Mouse (Mus musculus) kidney, adult 2 months (tissue): ENCODE measurements at regions not wholly inside any gene's neighbourhood (a gene's known extent, or its start where the extent isn't known, plus 50 kb on each side); places are given as distances from the start of the nearest gene placed in this dataset.

Source experiments
- DNase-seq: peaks from one replicate; pipeline ENCODE4 v3.0.0; 2021
- H3K27ac ChIP-seq: fragments of 200-500 bp; 2 replicates; pipeline ENCODE4 v1.5.1; 2012; ENCODE audit warnings: low read depth, low read length, control low read depth, inconsistent platforms; ENCODE audit not compliant: insufficient read depth
- H3K27me3 ChIP-seq: fragments of 200-500 bp; replicated peaks from 2 replicates; pipeline ENCODE4 v1.6.1; 2012; ENCODE audit warnings: mild to moderate bottlenecking, moderate library complexity, low read length, inconsistent platforms; ENCODE audit not compliant: control insufficient read depth, insufficient read depth
- H3K36me3 ChIP-seq: fragments of 200-500 bp; 2 replicates; pipeline ENCODE4 v1.6.1; 2012; ENCODE audit warnings: mild to moderate bottlenecking, moderate library complexity, low read length, inconsistent platforms; ENCODE audit not compliant: control insufficient read depth, insufficient read depth
- H3K4me1 ChIP-seq: fragments of 200-500 bp; 2 replicates; pipeline ENCODE4 v1.6.1; 2011; ENCODE audit warnings: low read length; ENCODE audit not compliant: control insufficient read depth, insufficient read depth
- H3K4me3 ChIP-seq: fragments of 200-500 bp; 2 replicates; pipeline ENCODE4 v1.5.1; 2011; ENCODE audit warnings: mild to moderate bottlenecking, low read depth, low read length, control low read depth; ENCODE audit not compliant: insufficient read depth
- CTCF ChIP-seq: fragments of 200-500 bp; conservative IDR thresholded peaks from 2 replicates; pipeline ENCODE4 v1.5.1; 2011; ENCODE audit warnings: low read depth, mild to moderate bottlenecking, control low read depth, low read length, moderate library complexity, mixed read lengths; ENCODE audit not compliant: insufficient read depth, insufficient read length
- POLR2A ChIP-seq: fragments of 200-500 bp; IDR thresholded peaks from one replicate; pipeline ENCODE4 v1.6.1; 2011; ENCODE audit warnings: low read depth, low read length, control low read depth
- WGBS: fragments of 180-500 bp; shearing (Covaris S2); methylation state at CpG from one replicate; pipeline ENCODE4 v1.1.7; 2018; 5-methylcytosine and 5-hydroxymethylcytosine counted together

GRCm38 (mm10) chr6:100027524-100027923, 259.8 kb downstream of the Rybp start:
- no peaks in the 10 kb centered on the region for H3K27me3 ChIP-seq
- H3K36me3 ChIP-seq = no peaks in the 10 kb centered on the region
- WGBS = 59% methylated on average over 5 of the region's 5 CpGs
- H3K4me3 ChIP-seq = no peak overlapping the region
- no peaks in the 10 kb centered on the region for H3K4me1 ChIP-seq
- TF ChIP-seq CTCF (no peak), POLR2A (no peak)
- DNase-seq = no peak
- no peak overlapping the region for H3K27ac ChIP-seq

- H3K27me3 ChIP-seq = no peaks in the 10 kb centered on the region
- no peak overlapping the region for H3K27ac ChIP-seq
- no peak overlapping the region for H3K4me3 ChIP-seq
- 68% methylated on average over 5 of the region's 5 CpGs for WGBS
- TF ChIP-seq POLR2A (no peak), CTCF (no peak)
- no peak for DNase-seq
- no peaks in the 10 kb centered on the region for H3K4me1 ChIP-seq
- H3K36me3 ChIP-seq = no peaks in the 10 kb centered on the region
Measured at GRCm38 (mm10) chr6:100025531-100025951, 261.7 kb downstream of the Rybp start.

- Histone ChIP-seq H3K4me3 (no peak overlapping the region), H3K4me1 (no peaks in the 10 kb centered on the region), H3K27me3 (no peaks in the 10 kb centered on the region), H3K36me3 (no peaks in the 10 kb centered on the region), H3K27ac (no peak overlapping the region)
- 91% methylated on average over 7 of the region's 7 CpGs for WGBS
- TF ChIP-seq CTCF (no peak), POLR2A (no peak)
- DNase-seq = no peak
Measured at GRCm38 (mm10) chr6:100023434-100024095, 263.7 kb downstream of the Rybp start.

GRCm38 (mm10) chr6:100019016-100019415, 268.3 kb downstream of the Rybp start:
- TF ChIP-seq CTCF (no peak), POLR2A (no peak)
- WGBS = 82% methylated on average over 3 of the region's 3 CpGs
- Histone ChIP-seq H3K36me3 (no peaks in the 10 kb centered on the region), H3K27me3 (no peaks in the 10 kb centered on the region), H3K27ac (no peak overlapping the region), H3K4me3 (no peak overlapping the region), H3K4me1 (peaks cover 2% of the 10 kb centered on the region; the same call in 1 of the 2 replicates)
- no peak for DNase-seq

- 11% methylated on average over 6 of the region's 6 CpGs for WGBS
- Histone ChIP-seq H3K27ac (no peak overlapping the region), H3K27me3 (no peaks in the 10 kb centered on the region), H3K36me3 (no peaks in the 10 kb centered on the region), H3K4me1 (peaks cover 8% of the 10 kb centered on the region; the same call in 1 of the 2 replicates), H3K4me3 (no peak overlapping the region)
- TF ChIP-seq POLR2A (no peak), CTCF (no peak)
- peak; percentile 94 for DNase-seq
Measured at GRCm38 (mm10) chr6:100013949-100014348, 273.3 kb downstream of the Rybp start.

GRCm38 (mm10) chr6:100011520-100012062, 275.7 kb downstream of the Rybp start:
- no peak for TF ChIP-seq POLR2A
- TF ChIP-seq CTCF = no peak
- Histone ChIP-seq H3K27ac (no peak overlapping the region), H3K27me3 (no peaks in the 10 kb centered on the region), H3K4me3 (no peak overlapping the region), H3K36me3 (no peaks in the 10 kb centered on the region), H3K4me1 (peaks cover 8% of the 10 kb centered on the region; the same call in 1 of the 2 replicates)
- 16% methylated on average over 17 of the region's 17 CpGs for WGBS
- peak; percentile 84 for DNase-seq

GRCm38 (mm10) chr6:100010954-100011481, 276.3 kb downstream of the Rybp start:
- H3K4me1 ChIP-seq = peaks cover 8% of the 10 kb centered on the region; the same call in 1 of the 2 replicates
- H3K36me3 ChIP-seq = no peaks in the 10 kb centered on the region
- 15% methylated on average over 9 of the region's 9 CpGs for WGBS
- peak; percentile 7 for DNase-seq
- H3K27ac ChIP-seq = no peak overlapping the region
- H3K27me3 ChIP-seq = no peaks in the 10 kb centered on the region
- H3K4me3 ChIP-seq = no peak overlapping the region
- TF ChIP-seq POLR2A = no peak
- no peak for TF ChIP-seq CTCF
